Mouse (Mus musculus) WW6 (cell line): ENCODE data around the gene Zfp451.

Experiments used
- DNase-seq: peaks from one replicate; pipeline ENCODE4 v3.0.0-alpha.2; 2013; ENCODE audit warnings: low read depth, low spot score

The Zfp451 gene

GRCm38 (mm10) chr1:33813868-33814794, at the start of gene Zfp451:
Gene Zfp451 (minus strand): TSS chr1:33814595.
- peak; percentile 80 for DNase-seq

- no peak for DNase-seq
These were observed 32.4 kb upstream of the Zfp451 start for GRCm38 (mm10) chr1:33846807-33847206.

GRCm38 (mm10) chr1:33843823-33844222, 29.4 kb upstream of the Zfp451 start:
- no peak for DNase-seq

- peak; percentile 9 for DNase-seq
These were observed 24.6 kb upstream of the Zfp451 start for GRCm38 (mm10) chr1:33838952-33839351.

- DNase-seq, result no peak
These were observed 16.2 kb upstream of the Zfp451 start for GRCm38 (mm10) chr1:33830586-33830985.

GRCm38 (mm10) chr1:33817931-33818330, 3.5 kb upstream of the Zfp451 start:
- DNase-seq, result no peak

GRCm38 (mm10) chr1:33813495-33813867, 914 bp downstream of the Zfp451 start:
- no peak for DNase-seq

- DNase-seq, result no peak
These were observed 11.1 kb downstream of the Zfp451 start for GRCm38 (mm10) chr1:33803323-33803722.

GRCm38 (mm10) chr1:33799620-33800019, 14.8 kb downstream of the Zfp451 start:
- no peak for DNase-seq

- DNase-seq, result no peak
These were observed 25.9 kb downstream of the Zfp451 start for GRCm38 (mm10) chr1:33788493-33788892.

GRCm38 (mm10) chr1:33788072-33788471, 26.3 kb downstream of the Zfp451 start:
- no peak for DNase-seq

- no peak for DNase-seq
These were observed 29.8 kb downstream of the Zfp451 start for GRCm38 (mm10) chr1:33784561-33784960.

GRCm38 (mm10) chr1:33776175-33776611, 38.2 kb downstream of the Zfp451 start:
- DNase-seq, result no peak

- no peak for DNase-seq
These were observed 42.3 kb downstream of the Zfp451 start for GRCm38 (mm10) chr1:33772106-33772505.

- DNase-seq, result no peak
These were observed 42.8 kb downstream of the Zfp451 start for GRCm38 (mm10) chr1:33771621-33772020.

GRCm38 (mm10) chr1:33768827-33769226, 45.6 kb downstream of the Zfp451 start:
- no peak for DNase-seq

- no peak for DNase-seq
These were observed 46.2 kb downstream of the Zfp451 start for GRCm38 (mm10) chr1:33768091-33768787.

GRCm38 (mm10) chr1:33766520-33767508, 47.6 kb downstream of the Zfp451 start:
- no peak for DNase-seq

- no peak for DNase-seq
These were observed 48.8 kb downstream of the Zfp451 start for GRCm38 (mm10) chr1:33765468-33766080.

GRCm38 (mm10) chr1:33763826-33764225, 50.6 kb downstream of the Zfp451 start:
- no peak for DNase-seq

- no peak for DNase-seq
These were observed 55.9 kb downstream of the Zfp451 start for GRCm38 (mm10) chr1:33758488-33758887.
